Mouse (Mus musculus) frontal cortex, adult (tissue): ENCODE measurements at regions not wholly inside any gene's neighbourhood (a gene's known extent, or its start where the extent isn't known, plus 50 kb on each side); places are given as distances from the start of the nearest gene placed in this dataset.

Experiments
- ATAC-seq: cut with Nextera tagmentation; 2 replicates; pipeline ENCODE4 v1.9.2; 2017; ENCODE audit warnings: mild to moderate bottlenecking, moderate library complexity, mixed read lengths; ENCODE audit not compliant: low TSS enrichment

GRCm38 (mm10) chr2:139356280-139357010 lies 137.3 kb upstream of the Sptlc3 start:
- ATAC-seq: no peak

DNA sequence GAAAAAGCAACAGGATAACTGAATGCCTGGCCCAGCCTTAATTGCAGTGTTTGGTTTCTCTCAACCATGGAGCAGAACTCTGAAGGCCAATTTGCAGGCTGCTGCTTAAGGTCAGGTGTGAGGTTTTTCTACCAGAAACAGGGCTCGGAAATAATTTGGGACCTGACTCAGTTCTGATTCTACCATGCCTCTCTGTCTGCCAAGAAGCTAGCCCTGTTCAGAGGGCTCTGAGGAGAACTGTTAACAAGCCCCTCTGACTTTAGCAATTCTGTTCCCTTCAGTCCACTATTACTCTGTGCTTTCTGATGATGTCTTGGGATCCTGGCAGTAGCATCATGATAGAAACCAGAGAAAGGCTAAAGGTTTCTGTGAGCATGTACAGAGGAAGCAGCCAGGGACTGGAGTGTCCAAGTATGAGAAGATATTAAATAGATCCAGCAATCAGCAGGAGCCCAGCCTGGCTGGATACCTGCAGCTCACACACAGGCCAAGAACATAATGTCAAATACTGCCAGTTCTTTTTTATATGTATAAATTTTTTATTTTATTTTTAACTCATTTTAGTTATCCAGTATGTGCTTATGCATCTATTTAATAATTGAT lies 131.4 kb upstream of the Sptlc3 start:
- ATAC-seq: no peak

- peak; percentile 73 for ATAC-seq
Measured at GRCm38 (mm10) chr2:139370070-139370469, 123.6 kb upstream of the Sptlc3 start.

DNA sequence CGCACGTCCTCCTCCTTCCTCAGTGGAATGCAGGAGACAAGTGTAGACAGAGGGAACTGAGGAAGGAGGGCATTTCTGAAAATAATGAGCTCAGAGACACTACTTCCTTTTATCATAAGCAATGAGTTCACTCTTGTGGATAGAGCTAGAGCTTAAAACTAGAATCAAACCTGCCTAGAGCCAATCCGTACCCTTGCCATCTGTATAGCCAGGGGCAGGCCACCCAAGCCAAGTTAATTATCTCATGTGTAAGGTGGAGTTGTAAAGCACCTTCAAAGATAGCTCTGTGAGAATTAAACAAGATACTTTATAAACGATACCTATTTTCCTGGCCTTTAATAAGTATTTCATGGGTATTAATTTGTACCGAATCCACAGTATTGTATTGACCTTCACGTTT lies 113.4 kb upstream of the Sptlc3 start:
- no peak for ATAC-seq

DNA sequence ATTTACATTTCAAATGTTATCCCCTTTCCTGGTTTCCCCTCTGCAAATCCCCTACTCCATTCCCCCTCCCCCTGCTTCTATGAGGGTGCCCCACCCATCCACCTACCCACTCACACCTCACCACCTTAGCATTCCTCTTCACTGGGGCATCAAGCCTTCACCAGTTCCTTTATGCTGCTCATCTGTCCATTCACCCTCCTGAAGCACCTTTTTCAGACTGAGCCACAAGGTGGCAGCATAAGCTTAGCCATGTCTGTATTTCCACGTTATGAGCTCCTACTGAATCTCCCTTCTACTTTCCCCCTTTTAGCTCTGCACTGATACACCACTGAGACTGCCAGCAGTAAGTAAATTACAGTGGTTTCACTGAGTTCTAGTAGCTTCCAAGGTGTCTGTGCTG lies 112.1 kb upstream of the Sptlc3 start:
- ATAC-seq: peak; percentile 100

- no peak for ATAC-seq
Measured at GRCm38 (mm10) chr2:139413559-139413958, 80.2 kb upstream of the Sptlc3 start.

- ATAC-seq: no peak
Measured at GRCm38 (mm10) chr2:139417506-139417905, 76.2 kb upstream of the Sptlc3 start.

GRCm38 (mm10) chr2:139422678-139423077 lies 71.0 kb upstream of the Sptlc3 start:
- ATAC-seq: peak; percentile 73

GRCm38 (mm10) chr2:139423413-139423812 lies 70.3 kb upstream of the Sptlc3 start:
- ATAC-seq: no peak
